Mouse (Mus musculus): ENCODE data around the gene 4931428F04Rik.

- no peak; the same call in 2 of the 3 replicates for TF ChIP-seq GATA1 (IDR thresholded peaks at IDR 0.05; ENCODE audit: borderline replicate concordance, low read length)
- no peak for TF ChIP-seq FLI1 (IDR thresholded peaks at IDR 0.05; ENCODE audit: low read length)
Measured at GRCm38 (mm10) chr8:105338992-105339391, 49.3 kb upstream of the 4931428F04Rik start.

All from megakaryocyte, embryonic 14.5 days (primary cell).